Mouse (Mus musculus) thymus, postnatal 0 days (tissue): ENCODE results near the gene Gm49486. TPM values are rescaled to one million over a fixed set of nuclear protein-coding genes. Genes with fewer than 3 reads are reported as not detected.

Experiments
- DNase-seq: peaks from one replicate; pipeline ENCODE4 v3.0.0-alpha.2; 2015; ENCODE audit warnings: low spot score
- polyA plus RNA-seq: library from polyadenylated mRNA; unstranded; fragments of >200 nt; fragmentation: Nextera tagmentation; extraction: Ambion mirVana; gene quantifications from 2 replicates; pipeline ENCODE4 v1.2.1, GENCODE M21; 2015

Gm49486 gene
- 0.07 and 0.35 TPM in 2 replicates for polyA plus RNA-seq

DNA sequence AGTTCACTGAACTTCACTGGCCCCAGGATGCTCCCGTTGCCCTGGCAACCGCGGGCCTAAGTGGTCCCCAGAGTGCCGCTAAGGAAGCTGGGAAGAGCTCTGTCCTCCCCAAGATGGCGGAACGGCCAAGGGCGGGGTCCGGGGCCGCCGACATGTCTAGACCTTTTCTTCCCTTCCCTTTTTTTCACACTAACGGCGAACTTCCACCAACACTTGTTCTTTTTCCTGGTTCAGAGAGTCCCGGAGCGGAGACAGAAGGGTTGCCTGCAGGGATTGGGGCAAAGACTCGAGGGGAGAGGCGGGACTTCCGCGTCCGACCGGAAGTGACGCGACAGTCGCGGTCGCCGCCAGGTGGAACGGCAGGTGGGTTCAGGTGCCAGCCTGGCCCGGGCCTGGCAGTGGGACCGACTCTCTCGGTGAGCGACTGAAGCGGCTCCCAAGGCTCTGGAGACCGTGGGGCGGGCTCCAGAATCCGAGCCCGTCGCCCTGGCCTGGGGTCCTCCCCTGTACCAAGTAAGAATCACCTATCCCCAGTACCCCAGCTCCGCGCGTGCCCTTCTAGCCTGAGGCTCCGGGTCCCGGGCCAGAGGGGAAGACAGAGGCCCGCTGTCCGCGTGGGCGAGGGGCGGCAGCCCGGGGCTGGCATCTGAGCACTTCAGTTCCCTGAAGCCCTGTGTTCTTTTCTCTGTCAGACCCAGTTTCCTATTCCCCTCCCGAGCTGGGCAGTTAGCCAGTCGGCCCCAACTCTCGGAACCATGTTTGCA, at the start of gene Gm49486, which contains the start of gene Pick1:
TSS of gene Gm49486 (plus strand) at position 334 of the 764 bp plus-strand sequence.
TSS of gene Pick1 (plus strand) at position 116 of the 764 bp plus-strand sequence.
- peak; percentile 91 for DNase-seq

DNA sequence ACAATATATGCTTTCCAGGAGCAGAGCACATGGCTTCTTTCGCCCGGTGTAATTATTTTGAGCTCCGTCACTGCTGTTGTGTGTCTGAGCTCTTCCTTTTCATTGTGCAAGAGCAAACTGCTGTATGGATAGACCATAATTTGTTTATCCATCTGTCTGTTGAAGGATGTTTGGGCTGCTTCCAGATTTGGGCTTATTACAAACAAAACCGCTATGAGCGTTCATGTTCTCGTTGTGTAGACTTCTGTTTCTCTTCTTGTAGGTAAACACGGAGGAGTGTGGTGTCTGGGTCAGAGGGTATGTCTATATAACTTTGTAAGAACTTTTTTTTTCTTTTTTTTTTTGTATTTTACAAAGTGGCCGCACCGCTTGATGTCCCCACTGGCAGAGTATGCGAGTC, 44.0 kb upstream of the Gm49486 start:
- DNase-seq, result no peak

DNA sequence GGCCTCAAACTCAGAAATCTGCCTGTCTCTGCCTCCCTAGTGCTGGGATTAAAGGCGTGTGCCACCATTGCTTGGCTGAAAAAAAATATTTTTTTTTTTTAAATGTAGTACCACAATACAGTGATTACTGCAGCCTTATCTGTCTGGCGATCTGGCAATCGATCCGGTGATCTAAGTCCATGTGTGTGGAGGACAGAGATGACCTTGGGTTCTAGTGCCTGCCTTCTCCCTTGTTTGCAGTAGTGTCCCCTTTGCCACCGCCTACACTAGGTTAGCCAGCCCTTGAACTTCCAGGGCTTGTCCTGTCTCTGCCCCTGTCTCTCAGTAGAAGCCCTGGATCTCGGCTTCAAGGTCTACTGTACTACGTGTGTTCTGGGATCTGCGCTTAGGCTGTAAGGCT, 41.4 kb upstream of the Gm49486 start:
- DNase-seq, result no peak

DNA sequence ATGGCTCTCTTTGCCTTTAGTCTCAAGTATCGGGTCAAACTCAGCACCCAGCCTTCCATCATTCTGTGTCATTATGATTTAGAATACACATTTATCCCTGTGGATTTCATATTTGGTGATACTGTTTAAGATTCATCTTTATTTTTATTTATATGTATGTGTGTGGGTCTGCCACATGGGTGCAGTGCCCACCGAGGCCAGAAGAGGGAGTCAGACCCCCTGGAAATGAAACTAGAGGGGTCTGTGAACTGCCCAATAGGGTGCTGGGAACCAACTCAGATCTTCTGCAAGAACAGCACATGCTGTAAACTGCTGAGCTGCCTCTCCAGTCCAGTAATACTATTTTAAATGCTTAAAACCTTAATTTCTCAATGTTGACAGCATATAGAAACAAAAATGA, 37.8 kb upstream of the Gm49486 start:
- DNase-seq, result no peak

DNA sequence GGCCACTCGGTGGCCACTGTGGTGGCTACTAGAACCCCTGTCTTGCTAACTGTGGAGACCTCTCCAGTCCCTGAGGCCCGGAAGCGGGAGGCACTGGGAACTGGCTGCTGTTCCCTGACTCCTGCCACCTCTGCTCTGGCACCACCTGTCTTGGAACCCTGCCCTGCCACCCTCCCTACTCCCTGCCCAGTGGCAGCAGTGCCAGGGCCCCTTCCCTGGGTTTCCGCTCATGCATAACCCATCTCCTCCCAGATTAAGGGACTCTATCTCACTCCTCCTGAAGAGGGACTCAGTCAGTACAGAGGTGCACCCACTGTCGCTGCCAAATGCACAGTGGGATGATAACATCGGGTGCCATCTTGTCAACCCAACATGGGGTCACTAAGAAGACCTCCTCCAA, 36.7 kb upstream of the Gm49486 start:
- no peak for DNase-seq

DNA sequence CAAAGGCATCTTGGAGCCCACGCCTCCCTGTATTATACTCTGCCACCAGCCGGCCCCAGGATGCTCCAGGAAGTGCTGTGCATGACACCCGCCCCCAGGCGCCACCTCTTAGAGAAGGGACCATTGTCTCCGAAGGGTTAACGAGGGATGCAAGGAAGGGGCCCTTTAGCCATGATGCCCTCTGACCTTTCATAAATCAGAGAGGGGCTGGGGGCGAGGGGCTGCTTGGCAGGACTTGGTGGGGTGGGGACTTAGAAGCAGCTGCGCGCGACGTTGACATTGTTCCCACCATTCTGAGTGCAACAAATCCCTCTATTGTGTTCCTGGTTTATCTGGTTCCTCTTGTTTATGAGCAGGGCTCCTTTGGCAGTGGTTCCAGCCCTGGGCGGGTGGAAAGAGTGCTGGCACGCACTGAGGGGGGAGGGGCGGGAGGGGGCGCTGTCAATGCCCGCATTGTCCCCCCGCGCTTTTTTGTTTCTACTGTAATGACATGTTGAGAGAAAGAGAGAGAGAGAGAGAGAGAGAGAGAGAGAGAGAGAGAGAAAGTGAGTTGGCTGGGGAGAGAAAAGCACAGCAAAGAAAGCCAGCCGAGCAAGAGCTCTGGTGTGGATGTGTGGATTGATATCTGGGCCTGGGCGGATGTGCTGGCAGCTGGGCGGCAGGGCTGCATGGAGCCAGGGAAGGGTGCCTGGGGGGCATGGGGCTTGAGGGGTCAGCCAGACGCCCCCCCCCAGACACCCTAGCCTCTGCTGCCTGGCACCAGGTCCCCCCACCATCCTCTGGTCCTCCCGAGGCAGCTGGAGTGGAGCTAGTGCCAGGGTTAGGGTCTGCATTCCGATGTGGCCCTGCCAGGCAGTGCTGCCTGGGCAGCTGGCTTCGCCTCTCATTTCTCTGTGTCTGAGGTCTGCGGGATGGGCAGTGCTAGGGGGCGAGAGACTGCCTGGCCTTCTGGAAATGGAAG, 36.0 kb upstream of the Gm49486 start:
- no peak for DNase-seq

DNA sequence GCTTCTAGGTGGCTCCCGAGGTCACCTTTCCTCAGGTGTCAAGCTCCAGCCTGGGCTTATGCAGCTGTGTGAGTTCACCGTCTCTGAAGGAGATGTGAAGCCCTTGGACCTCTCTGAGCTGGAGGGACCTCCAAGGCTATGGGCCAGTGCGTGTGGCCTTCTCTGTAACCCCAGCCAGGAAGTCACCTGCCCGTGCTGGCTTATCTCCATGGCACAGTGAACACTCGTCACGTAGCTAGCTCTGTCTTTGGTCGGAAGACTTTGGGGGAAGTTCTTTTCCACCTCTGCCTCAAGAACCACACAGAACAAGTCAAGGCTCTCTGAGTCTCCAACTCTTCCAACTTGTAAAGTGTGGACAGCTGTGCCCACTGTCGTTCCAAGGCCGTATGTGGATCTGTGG, 35.1 kb upstream of the Gm49486 start:
- DNase-seq, result no peak

DNA sequence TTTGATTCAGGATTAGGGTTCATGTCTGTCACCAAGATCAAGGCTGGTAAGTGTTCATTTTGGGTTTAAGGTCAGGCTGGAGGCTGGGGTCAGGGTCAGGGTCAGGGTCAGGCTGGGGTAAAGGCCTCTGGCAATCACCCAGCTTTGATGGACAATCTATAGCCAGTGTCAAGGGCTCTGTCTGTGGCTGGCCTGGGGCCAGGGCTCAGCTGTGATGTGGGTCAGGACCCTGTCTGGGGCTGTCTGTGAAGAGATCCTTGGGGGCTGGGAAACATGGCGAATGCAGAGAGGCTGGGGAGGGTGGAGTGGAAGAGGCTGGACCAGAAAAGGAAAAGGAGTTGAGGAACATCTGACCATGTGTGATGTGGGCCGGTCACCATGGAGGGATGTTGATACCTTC, 34.2 kb upstream of the Gm49486 start:
- no peak for DNase-seq

DNA sequence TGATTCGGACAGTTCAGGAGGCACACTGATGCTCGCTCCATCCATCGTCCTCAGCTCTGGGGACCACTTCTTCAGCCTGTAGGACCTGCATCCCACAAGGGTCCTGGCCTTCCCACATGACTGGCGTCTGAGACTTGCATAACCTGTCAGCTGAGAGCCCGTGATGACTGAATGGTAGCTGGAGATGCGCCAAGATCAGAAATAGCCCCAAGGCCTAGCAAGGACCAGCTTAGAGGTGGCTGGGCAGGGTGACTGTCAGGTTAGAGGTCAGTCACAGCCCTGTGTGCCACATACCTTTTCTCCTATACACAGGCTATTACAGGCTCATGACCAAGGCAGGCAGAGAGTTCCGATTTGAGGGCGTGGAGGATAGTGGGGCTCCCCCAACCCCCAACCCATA, 33.7 kb upstream of the Gm49486 start:
- DNase-seq, result no peak

DNA sequence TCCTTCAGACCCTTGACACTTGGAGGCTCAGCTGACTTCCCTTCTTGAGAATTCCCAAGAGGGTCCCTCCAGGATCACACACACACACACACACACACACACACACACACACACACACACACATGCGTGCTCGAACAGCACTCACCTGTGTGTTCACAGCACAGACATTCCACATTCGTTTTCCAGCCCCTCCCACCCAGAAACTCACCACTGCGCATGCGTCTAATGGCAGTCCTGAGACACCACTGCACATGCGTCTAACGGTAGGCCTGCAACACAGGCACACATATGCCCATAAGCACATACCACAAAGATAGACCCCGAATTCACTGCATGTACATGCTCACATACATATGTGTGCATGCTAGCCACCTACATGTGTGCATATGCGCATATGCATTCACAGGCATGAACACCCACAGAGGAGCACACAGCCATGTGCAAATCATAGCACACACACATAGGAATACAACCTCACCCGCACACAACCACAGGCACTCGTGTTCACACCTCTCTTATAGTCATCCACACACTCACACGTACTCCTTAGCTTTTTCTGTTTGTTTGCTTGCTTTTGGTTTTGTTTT, 29.7 kb upstream of the Gm49486 start:
- DNase-seq, result no peak

DNA sequence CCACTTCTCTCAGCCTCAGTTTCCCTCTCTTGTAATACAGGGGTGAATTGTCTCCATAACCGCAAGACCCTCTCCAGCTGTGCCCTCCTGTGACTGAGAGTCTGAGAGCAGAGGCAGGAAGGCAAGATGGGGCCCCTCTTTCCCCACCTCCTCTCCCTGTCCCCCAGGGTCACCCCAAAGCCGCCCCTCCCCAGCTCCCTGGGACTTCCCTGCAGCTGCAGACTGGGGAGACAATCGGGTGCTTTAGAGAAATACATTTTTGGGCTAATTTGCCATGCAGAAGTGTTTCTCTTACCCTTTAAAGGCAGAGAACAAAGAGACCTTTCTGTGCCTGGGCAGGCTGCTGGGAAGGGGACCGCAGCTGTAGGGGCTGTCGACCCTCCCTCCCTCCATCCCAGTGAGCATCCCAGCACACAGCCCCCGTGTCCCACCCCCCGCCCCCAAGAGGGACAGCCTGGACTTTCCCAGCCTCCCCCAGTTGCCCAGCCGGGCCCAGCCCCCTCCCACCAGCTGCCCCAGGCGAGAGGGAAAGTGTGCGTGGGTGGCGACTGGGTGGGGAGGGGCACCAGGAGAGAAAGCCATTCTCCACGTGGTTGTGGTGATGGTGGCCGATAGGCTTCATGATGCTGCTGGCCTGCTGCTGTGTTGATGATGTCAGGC, 27.6 kb upstream of the Gm49486 start:
- no peak for DNase-seq

DNA sequence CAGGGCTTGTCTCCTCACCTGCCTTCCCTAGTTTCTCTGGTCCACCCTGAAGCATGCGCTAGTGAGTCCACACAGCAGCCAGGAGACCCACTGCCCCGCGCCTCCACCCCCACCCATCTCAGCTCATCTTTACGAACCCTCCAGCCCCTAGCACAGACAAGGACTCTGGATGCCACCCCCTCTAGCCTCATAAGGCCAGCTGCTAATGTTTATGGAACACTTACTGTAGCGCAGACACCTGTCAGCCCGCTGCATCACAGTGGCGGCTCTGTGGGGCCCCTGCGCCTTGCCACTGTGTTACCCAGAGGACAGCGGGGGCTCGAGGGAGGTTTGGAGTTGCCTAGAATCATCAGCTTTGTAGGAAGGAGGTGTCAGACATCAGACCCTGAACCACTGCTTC, 26.6 kb upstream of the Gm49486 start:
- no peak for DNase-seq

DNA sequence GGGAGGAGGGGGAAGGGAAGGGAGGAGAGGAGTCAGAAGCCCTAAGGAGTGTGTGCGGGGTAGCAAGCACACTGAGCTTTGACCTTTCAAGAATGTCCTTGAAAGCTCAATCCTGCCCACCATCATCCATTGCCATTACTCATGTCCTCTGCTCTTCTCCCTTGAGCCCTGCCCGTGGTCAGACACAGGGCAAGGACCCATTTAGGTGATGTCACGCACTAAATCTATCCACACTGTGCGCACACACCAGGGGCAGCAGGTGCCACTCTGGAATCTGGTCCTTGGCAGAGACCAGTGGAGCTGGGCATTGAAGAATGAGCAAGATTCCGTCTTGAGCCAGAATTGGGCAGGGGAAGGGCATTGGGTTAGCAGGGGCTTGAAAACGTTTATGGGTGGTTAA, 21.0 kb upstream of the Gm49486 start:
- DNase-seq, result no peak

DNA sequence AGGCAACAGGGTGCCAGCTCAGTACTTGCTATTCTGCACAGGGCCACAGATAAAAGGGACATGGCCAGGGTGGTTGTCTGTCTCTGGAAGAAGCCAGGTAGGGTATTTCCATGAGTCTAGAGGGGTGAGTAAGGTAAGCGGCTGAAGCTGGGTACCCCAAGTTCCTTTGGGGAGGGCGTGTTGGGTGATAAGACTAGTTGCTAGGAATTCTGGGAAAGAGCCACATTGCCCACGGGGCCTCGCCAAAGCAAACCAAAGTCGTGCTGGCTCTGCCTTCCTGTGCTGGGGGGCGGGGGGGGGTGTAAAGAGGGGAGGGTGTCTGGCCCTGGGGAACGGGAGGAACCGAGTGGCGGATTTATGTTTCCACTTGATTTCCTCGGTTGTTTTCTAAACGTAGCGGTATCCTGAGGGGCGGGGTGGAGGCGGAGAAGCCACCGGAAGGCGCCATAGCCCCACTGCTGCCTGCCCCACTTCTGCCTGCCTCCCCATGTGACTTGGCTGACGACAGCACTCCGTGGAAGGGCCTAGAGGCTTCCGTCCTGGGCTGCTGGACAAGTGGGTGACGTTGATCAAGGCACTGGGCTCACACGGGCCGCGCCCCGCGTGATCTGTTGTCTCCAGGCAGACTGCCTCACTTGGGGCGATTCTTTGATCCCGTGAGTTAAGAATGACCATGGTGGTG, 20.3 kb upstream of the Gm49486 start:
- DNase-seq, result peak; percentile 41

DNA sequence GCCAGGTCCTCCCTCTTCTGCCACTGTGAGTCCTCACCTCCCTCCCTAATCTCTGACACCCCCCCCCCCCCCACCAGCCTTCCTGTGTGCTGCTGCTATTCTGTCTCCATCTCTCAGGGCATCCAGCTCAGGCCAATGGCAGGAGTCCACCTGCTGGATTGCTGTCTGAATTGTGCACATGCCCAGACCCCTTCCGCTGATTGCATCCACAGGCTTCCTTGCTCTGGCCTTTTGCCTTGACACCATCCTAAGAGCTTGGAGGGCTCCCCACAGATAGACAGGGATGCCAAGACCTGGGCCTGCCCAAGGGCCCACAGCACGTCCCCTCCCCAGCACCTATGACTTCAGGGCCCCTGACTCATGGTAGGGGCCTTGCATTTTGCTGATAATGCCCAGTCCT, 18.8 kb upstream of the Gm49486 start:
- no peak for DNase-seq

DNA sequence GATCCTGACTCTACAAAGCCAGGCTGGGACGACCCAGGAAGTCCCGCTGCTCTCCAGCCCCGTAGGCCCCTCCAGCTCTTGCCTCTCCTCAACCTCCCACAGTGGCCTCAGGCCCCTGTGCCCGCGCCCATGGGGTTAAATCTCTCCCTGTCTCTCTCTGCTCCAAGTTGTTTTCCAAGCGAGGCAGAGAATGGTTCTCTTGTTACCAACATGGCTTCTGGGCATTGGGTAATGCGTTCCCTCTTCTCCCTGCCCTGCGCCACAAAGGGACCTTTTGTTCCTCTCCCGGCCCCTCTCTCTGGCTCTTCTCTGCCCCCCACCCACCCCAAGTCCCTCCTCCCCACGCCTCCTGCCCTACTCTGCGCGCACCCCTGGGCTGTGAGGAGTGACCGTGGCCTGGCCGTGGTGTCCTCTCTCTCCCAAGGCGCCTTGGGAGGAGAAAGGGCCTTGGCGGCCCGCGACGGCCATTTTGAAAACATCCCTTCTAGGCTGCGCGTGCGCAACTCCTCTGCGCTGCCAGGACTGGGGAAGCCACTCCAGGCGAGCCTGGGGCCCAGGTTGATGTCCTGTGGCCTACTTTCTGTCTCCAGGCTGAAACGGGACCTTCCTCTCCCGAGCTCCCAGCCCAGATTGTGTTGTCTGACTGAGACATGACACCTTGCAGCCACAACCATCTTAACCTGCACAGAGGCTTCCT, 16.3 kb upstream of the Gm49486 start:
- no peak for DNase-seq

DNA sequence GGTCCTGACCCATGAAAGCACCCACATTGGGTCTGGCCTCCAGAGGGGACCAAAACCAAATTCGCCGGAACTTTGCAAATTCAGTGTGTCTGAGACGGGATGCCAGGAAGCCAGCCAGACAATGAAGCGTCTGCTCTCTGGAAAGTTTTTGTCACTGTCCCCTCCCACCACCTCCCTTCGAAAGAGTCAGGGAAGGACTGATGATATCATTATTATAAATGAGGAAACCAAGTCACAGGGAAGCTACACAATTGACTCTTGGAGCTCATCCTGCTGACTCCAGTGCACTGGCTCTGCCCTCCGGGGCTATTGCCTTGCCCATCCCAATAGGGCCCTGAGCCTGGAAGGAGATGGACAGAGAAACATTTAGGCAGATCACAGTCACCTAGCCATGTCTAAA, 15.6 kb upstream of the Gm49486 start:
- no peak for DNase-seq

DNA sequence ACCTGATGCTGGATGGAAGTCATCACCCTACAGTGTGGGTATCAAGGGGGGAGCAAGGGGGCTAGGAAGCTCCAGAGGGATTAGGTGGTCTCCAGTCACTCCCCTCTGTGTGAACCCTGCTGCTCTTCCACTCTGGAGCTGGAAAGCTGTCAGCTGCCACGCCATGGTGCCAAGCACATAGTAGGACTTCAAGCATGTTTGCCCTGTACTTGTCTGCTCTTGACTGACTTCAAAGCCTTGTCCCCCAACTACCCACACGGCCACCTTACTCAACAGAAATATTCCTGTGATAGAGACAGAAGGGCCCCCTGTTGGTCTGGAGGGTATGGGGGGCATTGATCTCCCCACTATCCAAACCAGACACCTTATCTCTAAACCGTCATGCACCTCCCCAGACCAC, 13.0 kb upstream of the Gm49486 start:
- no peak for DNase-seq

DNA sequence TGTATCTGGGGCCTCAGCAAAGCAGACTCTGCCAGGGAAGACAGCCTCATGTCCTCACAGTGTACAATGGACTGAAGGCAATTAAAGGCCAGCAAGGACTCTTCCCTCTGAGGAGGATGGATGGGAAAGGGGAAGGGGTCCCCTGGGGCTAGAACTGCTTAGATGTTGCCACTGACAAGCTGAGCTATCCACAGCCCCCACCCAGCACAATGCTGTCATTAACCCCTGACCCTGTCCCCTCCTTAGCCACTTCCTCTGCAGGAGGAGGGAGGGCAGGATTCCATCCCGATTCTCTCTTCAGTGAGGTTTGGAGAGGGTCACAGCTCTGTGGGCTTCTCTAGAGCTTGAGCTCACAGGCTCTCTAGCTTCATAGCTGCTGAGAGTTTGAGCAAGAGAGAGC, 9.6 kb upstream of the Gm49486 start:
- no peak for DNase-seq

DNA sequence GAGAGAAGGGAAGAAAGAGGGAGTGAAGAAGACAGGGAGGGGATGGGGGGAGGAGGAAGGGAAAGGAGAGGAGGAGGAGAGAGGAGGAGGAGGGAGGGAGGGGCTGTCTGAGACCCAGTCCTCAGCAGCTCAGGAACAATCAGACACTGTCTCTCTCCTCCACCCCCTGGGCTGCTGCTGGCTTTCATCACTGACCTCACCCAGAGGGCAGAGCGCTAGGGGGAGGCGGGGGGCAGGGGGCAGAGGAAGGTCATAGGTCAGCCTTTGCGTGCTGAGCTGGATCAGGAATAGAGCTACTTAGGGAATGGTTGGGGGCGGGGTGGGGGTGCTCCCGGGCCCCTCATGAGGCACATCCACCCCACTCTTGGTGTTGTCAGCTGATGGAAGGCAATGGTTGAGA, 5.5 kb upstream of the Gm49486 start:
- DNase-seq, result no peak
